Mouse (Mus musculus) telencephalon, adult 2 months (tissue): ENCODE data around the gene Scfd2.

Source experiments
- DNase-seq: peaks from one replicate; pipeline ENCODE4 v3.0.0-alpha.2; 2011; ENCODE audit warnings: low read depth, low spot score

The Scfd2 gene

GRCm38 (mm10) chr5:74204465-74204864 lies 327.1 kb downstream of the Scfd2 start:
- DNase-seq: no peak

GRCm38 (mm10) chr5:74202515-74202914 lies 329.0 kb downstream of the Scfd2 start:
- DNase-seq: no peak

GRCm38 (mm10) chr5:74201570-74202357 lies 329.8 kb downstream of the Scfd2 start:
- DNase-seq: no peak

- no peak for DNase-seq
Observed at GRCm38 (mm10) chr5:74200481-74200880, 331.1 kb downstream of the Scfd2 start.

GRCm38 (mm10) chr5:74199793-74200192 lies 331.8 kb downstream of the Scfd2 start:
- no peak for DNase-seq

- no peak for DNase-seq
Observed at GRCm38 (mm10) chr5:74198446-74198845, 333.1 kb downstream of the Scfd2 start.

GRCm38 (mm10) chr5:74197541-74198330 lies 333.8 kb downstream of the Scfd2 start:
- DNase-seq: no peak

- DNase-seq: no peak
Observed at GRCm38 (mm10) chr5:74196307-74196618, 335.3 kb downstream of the Scfd2 start.

GRCm38 (mm10) chr5:74195614-74196306 lies 335.8 kb downstream of the Scfd2 start:
- DNase-seq: no peak

- no peak for DNase-seq
Observed at GRCm38 (mm10) chr5:74194841-74195613, 336.5 kb downstream of the Scfd2 start, which contains the start of gene Rasl11b. Gene Rasl11b (plus strand): TSS chr5:74195286.

GRCm38 (mm10) chr5:74194027-74194840 lies 337.3 kb downstream of the Scfd2 start:
- no peak for DNase-seq

GRCm38 (mm10) chr5:74193626-74194025 lies 337.9 kb downstream of the Scfd2 start:
- DNase-seq: no peak

- no peak for DNase-seq
Observed at GRCm38 (mm10) chr5:74193008-74193407, 338.6 kb downstream of the Scfd2 start.

GRCm38 (mm10) chr5:74190911-74191310 lies 340.6 kb downstream of the Scfd2 start:
- no peak for DNase-seq

GRCm38 (mm10) chr5:74190161-74190491 lies 341.4 kb downstream of the Scfd2 start:
- no peak for DNase-seq

- no peak for DNase-seq
Observed at GRCm38 (mm10) chr5:74189484-74190160, 341.9 kb downstream of the Scfd2 start.

- DNase-seq: no peak
Observed at GRCm38 (mm10) chr5:74188886-74189285, 342.7 kb downstream of the Scfd2 start.

GRCm38 (mm10) chr5:74188076-74188475 lies 343.5 kb downstream of the Scfd2 start:
- DNase-seq: no peak

GRCm38 (mm10) chr5:74184607-74185006 lies 347.0 kb downstream of the Scfd2 start:
- DNase-seq: no peak

- DNase-seq: no peak
Observed at GRCm38 (mm10) chr5:74183118-74183517, 348.4 kb downstream of the Scfd2 start.
